Mouse (Mus musculus): ENCODE data around the gene Gm10643. TPM values are rescaled to one million over a fixed set of nuclear protein-coding genes. Genes with fewer than 3 reads are reported as not detected.

Gene Gm10643
- total RNA-seq, 2 experiments from 2014 or later = not detected

DNA sequence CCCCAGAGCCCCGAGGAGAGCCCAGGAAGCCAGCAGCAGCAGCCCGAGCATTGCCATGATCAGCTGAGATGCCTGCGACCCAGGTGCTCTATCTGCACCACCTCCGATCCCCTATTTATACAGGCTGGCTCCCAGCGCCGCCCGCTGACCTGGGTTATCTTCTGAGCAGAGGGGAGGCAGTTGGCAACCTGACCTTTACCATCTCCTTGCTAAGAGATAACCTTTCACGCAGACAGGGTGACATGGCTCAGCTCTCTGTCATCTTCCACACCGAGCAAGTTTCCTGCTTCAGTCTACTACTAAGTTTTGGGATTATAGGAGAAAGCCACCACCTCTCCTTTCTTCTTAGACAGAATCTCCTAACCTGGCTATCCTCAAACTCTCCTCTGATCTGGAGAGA lies 20.0 kb downstream of the Gm10643 start, which contains the start of gene Rln3:
TSS of gene Rln3 (minus strand) at position 101 of the 400 bp plus-strand sequence.
- ATAC-seq (replicated peaks; ENCODE audit: low FRiP score, poor library complexity, severe bottlenecking) = no peak

DNA sequence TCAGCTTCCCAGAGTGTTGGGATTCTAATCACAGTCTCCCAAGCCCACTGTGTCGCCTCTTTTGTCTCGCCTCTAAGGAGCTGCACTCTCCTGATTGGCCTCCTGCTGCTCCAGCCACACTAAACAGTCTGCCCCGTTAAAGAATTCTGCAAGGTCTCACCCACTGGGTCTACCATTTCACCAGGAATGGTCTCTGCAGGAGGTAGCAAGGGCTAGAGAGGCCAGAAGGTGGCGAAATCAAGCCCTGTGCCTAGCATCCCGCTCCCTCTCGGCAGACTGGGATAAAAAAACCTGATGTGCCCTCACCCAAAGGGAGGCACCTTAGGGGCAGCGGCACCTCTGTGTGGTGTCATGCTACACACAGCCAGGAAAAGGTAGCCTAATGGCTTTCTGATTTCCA lies 20.8 kb downstream of the Gm10643 start:
- ATAC-seq (replicated peaks; ENCODE audit: low FRiP score, poor library complexity, severe bottlenecking) = no peak

DNA sequence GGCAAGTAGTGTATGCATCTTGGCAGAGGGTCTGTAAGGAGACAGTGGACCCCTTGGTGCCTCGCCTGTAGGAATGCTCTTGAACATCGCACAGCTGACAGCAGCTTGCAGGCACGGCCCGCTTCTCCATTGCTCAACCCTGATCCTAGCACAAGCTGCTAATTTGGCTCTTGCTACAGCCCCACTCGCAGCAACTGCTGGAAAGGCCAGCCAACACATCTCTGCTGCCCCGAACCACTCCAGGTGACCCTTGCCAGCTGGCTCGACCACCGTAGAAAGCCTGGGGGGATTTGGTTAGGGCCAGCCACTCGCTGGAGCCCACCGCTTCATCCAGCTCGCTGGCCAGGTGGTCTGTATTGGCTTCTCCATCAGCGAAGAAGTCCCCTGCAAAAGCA lies 22.0 kb downstream of the Gm10643 start:
- no peak for ATAC-seq (replicated peaks; ENCODE audit: low FRiP score, poor library complexity, severe bottlenecking)

DNA sequence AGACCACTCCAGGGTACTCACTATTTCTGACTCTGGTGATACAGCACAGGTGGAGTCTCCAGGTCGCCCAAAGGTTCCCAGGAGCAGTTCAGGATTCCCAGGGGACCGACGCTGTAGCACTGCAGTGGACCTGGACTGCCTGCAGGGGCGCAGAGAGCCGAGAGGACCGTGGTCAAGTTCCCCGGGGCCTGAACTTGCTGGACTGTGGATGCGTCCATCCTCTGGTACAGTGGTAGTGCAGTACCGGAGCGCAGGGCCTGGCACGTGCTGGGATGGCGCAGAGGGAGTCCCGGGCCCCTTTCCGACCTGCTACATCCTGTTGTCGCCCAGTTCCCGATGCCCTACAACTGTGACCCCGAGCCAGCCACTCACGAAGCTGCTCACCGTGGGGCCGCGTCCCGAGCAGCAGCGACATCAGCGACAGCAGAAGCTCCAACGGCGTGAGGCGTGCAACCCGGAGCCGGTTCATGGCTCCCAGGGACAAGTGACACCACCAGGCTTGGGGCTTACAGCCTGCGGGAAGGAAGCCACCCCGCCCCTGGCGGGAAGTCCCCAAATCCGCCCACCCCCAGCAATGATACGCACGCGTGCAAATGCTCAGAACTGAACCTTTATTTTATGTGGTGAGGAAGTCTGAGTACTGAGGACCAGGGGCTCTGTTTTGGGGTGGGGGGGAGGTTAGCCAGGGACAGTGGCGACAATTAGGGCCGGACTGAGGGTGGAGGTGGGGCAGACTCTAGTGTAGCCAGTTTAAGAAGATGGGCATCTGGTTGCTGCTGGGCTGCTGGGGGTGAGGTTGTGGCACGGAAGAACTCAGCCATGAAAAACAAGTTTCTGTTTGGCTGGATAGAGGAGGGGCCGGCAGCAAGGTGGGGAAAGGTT lies 22.6 kb downstream of the Gm10643 start, which contains the start of gene Il27ra:
TSS of gene Il27ra (minus strand) at position 524 of the 882 bp plus-strand sequence.
- peak; percentile 67; the same call in 1 of the 2 replicates for ATAC-seq (replicated peaks; ENCODE audit: low FRiP score, poor library complexity, severe bottlenecking)

DNA sequence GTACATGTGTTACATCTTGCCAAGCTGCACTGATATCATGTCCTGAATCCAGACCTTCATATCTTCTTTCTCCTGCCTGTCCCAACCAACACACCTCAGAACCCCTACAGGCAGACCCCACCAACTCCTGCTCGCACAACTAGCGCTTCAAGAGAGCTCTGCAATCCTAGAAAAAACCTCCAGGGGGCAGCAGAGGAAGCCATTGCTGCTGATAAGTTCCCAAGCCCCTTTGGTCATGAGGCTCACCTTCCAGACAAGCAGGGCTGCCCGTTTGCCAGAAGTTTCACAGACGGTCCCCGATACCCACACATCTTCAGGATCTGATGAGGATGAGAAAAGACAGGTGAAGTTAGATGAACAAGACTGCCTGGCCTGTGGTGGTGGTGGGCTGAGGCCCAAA lies 25.9 kb downstream of the Gm10643 start:
- ATAC-seq (replicated peaks; ENCODE audit: low FRiP score, poor library complexity, severe bottlenecking) = peak; percentile 49; the same call in 1 of the 2 replicates

DNA sequence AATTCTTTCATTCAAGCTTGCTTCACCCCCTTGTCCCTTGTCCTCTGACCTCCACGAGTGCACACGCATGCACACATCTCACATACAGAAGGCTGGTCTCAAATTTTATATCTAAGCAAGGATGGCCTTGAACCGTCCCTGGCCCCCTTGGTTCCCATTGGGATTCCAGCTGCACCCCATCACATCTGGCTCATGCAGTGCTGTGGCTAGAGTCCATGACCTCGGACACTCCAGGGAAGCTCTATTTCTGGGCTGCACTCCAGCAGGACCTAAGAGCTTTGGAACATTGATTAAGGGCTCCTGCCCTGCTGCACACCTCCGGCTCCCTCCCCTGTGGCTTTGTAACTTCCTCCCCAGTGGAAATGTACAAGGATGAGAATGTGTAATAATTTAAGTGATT lies 26.9 kb downstream of the Gm10643 start:
- ATAC-seq (replicated peaks; ENCODE audit: low FRiP score, poor library complexity, severe bottlenecking) = no peak

DNA sequence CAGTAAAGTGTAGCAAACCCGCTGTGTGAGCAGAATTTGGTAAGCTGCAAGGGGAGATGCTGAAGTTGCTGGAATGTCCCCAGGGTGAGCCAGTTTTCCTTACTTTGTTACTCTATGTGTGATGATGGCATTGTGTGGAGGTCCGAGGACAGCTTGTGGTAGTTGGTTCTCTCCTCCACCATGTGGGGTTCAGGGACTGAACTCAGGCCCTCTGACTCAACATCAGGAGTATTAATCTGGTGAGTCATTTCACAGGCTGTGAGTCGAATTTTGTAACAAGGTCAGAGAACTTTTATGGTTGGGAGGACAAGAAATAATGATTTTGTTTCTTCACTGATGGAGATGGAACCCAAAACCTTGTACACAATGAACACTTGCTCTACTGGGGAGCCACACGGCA lies 32.2 kb downstream of the Gm10643 start:
- no peak for ATAC-seq (replicated peaks; ENCODE audit: low FRiP score, poor library complexity, severe bottlenecking)

DNA sequence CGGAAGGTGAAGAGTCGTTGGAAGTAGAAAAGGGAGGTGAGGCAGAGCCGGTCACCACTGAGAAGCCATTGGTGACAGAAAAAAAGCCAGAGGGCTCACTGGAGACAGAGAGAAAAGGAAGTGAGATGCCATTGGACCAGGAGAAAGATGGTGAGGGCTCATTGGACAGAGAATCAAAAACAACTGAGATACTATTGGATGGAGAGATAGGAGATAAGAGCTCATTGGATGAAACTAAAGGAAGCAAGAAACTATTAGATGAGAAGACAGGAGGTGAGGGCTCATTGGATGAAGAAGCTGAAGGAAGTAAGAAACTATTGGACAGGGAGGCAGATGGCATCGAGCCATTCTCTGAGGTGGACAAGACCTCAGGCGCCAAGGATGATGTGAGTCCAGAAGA lies 35.7 kb downstream of the Gm10643 start:
- ATAC-seq (replicated peaks; ENCODE audit: low FRiP score, poor library complexity, severe bottlenecking) = no peak

DNA sequence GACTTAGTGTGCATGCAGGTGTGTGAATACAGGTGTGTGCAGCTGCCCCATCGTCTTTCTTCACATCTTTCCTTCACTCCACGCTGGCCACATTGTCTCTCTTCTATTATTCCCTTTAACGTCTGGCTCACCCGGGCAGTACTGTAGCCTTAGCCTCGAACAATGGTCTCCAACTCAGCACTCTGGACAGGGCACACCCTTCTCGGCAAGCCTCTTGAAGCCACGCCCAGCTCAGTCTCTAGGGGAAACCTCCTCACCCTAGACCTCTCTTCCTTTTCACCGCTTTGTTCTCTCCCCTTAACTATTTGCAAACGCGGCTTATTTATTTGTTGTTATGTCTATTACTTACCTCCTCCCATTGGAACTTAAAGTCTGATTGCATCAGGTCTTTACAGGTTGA lies 37.5 kb downstream of the Gm10643 start:
- ATAC-seq (replicated peaks; ENCODE audit: low FRiP score, poor library complexity, severe bottlenecking) = no peak

DNA sequence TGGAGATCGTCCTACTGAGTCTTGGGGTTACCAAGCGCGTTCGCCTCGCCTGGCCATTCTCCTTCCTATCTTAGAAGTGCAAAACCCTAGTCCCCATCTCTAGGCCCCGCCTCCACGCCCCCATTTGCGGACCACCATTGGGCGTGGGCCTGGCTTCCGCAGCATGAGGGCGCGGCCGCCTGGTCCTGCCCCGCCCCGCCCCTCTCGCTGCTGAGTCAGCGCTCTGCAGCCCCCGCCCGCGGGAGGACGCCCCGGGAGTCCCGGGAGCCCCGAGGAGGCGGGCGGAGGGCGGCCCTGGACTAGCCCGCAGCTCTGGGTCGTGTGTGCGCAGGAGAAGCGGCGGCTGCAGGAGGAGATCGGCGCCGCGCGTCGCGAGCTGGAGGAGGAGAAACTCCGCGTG lies 39.1 kb downstream of the Gm10643 start:
- no peak for ATAC-seq (replicated peaks; ENCODE audit: low FRiP score, poor library complexity, severe bottlenecking)

DNA sequence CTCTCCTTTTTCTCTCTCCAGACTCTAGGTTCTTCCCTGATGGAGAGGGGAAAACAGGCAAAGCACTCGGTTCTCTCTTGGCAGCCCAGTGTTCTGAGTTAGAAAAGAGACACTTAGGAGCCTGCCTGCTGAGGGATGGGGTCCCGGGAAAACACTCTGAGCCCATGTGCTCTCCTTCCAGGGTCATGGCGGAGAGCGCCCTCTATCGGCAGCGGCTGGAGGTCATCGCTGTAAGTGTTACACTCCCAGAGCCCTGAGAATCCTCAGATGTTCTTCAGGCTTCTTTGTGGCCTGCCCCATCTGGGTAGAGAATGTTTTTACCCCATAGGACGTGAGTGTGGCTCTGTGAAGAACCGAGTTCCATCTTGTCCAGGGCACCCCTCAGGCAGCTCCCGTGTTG lies 40.8 kb downstream of the Gm10643 start:
- ATAC-seq (replicated peaks; ENCODE audit: low FRiP score, poor library complexity, severe bottlenecking) = peak; percentile 50; the same call in 1 of the 2 replicates

DNA sequence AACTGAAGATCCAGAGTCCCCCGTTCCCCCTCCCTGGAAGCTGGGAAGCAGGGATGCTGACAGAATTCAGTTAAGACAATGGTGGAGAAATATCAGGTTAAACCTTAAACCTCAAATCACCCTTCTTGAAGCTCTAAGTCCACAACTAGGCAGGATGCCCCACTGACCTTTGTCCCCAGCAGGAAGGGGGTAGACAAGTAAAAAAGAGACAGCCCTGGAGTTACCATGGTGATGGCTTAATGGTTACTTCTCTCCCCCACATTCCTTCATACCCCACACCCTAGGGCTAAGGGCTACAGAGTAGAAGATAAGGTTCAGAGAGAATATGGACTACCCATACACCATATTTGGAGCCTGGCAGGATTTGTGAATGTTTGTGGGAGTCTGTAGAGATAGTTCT lies 41.3 kb downstream of the Gm10643 start:
- ATAC-seq (replicated peaks; ENCODE audit: low FRiP score, poor library complexity, severe bottlenecking) = no peak

DNA sequence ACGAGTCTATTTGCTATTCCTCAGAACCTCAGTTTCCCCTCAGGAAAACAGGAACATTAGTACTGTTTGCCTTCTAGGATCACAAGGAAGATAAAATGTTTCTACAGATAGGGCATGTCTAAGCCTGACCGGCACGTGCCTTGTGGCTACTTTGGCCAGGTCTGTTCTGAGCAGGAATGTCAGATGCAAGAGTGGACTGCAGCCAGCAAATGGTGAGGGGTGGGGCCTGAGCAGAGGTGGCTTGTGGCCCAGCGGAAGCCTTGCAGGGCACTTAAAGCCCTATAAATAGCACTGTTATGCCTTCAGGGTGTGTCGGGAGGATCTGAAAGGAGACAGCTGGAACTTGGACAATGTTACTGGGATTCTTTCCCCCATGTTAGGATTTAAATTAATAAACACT lies 41.9 kb downstream of the Gm10643 start:
- ATAC-seq (replicated peaks; ENCODE audit: low FRiP score, poor library complexity, severe bottlenecking) = no peak

DNA sequence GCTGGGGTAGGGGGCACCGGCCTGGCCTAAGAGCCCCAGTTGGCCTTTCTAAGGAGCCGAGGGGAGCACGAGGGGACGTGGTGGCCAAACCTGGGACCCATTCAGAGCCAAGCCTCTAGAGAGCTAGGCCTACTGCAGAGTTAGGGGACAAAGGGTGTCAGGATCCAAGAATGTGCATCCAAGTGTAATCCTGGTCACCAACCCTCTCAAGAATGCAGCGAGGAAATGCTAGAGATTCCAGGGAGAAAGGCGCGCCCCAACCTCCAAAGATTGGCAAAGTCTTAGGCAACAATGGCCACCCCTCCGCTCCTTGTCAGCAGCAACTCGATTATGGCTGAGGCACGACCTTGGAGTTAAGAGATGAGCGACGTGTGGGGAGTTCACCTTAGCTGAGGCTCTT lies 43.4 kb downstream of the Gm10643 start:
- no peak for ATAC-seq (replicated peaks; ENCODE audit: low FRiP score, poor library complexity, severe bottlenecking)

DNA sequence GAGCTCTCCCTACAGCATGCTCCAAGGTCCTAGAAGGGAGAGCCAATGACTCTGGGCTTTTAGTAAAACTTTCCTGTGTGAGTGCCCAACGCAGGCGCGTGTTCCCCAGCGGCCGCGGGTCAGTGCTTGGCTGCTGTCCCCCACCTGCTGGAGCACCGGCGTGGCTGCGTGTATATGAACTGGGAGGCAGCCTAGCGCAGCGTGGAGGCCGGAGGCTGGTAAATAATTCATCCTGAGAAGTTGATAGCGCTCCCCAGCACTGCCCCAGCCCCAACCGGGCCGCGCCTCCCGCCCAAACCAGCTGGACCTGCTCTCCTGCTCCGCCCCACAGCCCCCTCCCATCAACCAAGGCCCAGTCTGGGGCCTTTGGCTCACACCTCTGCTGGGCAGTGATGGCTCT lies 43.8 kb downstream of the Gm10643 start, which contains the start of gene Palm3:
TSS of gene Palm3 (plus strand) at position 376 of the 400 bp plus-strand sequence.
- no peak for ATAC-seq (replicated peaks; ENCODE audit: low FRiP score, poor library complexity, severe bottlenecking)

DNA sequence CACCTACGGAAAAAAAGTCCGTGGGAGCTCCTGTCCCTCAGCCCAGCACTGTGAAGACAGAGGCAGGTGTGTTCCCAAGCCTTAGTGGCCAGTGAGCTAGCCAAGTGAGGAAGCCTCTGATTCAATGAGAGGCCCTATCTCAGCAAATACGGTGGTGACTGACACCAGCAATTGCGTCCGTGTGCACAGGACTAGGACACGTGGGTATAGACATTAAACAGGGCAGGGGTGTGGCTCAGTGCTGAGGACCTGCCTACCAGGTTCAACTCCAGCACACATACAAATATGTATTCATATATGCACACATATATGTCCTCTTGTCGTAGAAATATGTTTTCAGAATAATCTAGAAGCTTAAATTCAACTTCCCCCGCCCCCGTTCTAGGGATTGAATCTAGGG lies 45.2 kb downstream of the Gm10643 start:
- ATAC-seq (replicated peaks; ENCODE audit: low FRiP score, poor library complexity, severe bottlenecking) = no peak

DNA sequence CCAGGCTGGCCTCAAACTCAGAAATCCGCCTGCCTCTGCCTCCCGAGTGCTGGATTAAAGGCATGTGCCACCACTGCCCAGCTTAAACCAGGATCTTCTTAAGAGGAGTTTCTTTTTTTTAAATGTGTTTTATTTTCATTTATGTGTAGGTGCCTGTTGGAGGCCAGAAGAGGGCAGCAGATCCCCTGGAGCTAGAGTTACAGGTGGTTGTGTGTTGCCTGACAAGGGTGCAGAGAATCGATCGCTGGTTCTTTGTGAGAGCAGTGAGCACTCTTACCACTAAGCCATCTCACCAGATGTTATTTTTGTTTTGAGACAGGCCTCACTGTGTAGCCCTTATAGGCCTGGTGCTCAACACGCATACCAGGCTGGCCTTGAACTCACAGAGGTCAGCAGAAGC lies 49.1 kb downstream of the Gm10643 start:
- ATAC-seq (replicated peaks; ENCODE audit: low FRiP score, poor library complexity, severe bottlenecking) = no peak

Other genes starting within 250 kb of the Gm10643 start
- gene Adgrl1, start 165.0 kb downstream of the Gm10643 start, total RNA-seq (2015; ENCODE audit: low replicate concordance) = 0.58 and 1.7 TPM in 2 replicates
- 0.09 and 0.14 TPM in 2 replicates for gene Adgrl1, start 165.0 kb downstream of the Gm10643 start, total RNA-seq (2017; ENCODE audit: low replicate concordance)
- not detected in 2 replicates for gene Gm10644, start 109.9 kb downstream of the Gm10643 start, total RNA-seq (2015; ENCODE audit: low replicate concordance)
- gene Gm10644, start 109.9 kb downstream of the Gm10643 start, total RNA-seq (2017; ENCODE audit: low replicate concordance) = not detected in 2 replicates
- gene Asf1b, start 109.6 kb downstream of the Gm10643 start, total RNA-seq (2015; ENCODE audit: low replicate concordance) = 23.1 and 32.4 TPM in 2 replicates
- 26.2 and 32.8 TPM in 2 replicates for gene Asf1b, start 109.6 kb downstream of the Gm10643 start, total RNA-seq (2017; ENCODE audit: low replicate concordance)
- 7.5 and 9.8 TPM in 2 replicates for gene Prkaca, start 92.1 kb downstream of the Gm10643 start, total RNA-seq (2015; ENCODE audit: low replicate concordance)
- 6.7 and 7.1 TPM in 2 replicates for gene Prkaca, start 92.1 kb downstream of the Gm10643 start, total RNA-seq (2017; ENCODE audit: low replicate concordance)
- gene Samd1, start 67.5 kb downstream of the Gm10643 start, total RNA-seq (2015; ENCODE audit: low replicate concordance) = 14.8 and 33.2 TPM in 2 replicates
- 32.5 and 36.0 TPM in 2 replicates for gene Samd1, start 67.5 kb downstream of the Gm10643 start, total RNA-seq (2017; ENCODE audit: low replicate concordance)
- gene 1700067K01Rik, start 63.6 kb downstream of the Gm10643 start, total RNA-seq (2015; ENCODE audit: low replicate concordance) = 1.3 TPM in 1 of 2 replicates, not detected in the other
- gene 1700067K01Rik, start 63.6 kb downstream of the Gm10643 start, total RNA-seq (2017; ENCODE audit: low replicate concordance) = 0.51 and 2.6 TPM in 2 replicates
- gene 2210011C24Rik, start 53.0 kb downstream of the Gm10643 start, total RNA-seq (2015; ENCODE audit: low replicate concordance) = not detected in 2 replicates
- gene 2210011C24Rik, start 53.0 kb downstream of the Gm10643 start, total RNA-seq (2017; ENCODE audit: low replicate concordance) = not detected in 2 replicates
- gene Palm3, start 43.7 kb downstream of the Gm10643 start, total RNA-seq (2015; ENCODE audit: low replicate concordance) = not detected in 2 replicates
- not detected in 2 replicates for gene Palm3, start 43.7 kb downstream of the Gm10643 start, total RNA-seq (2017; ENCODE audit: low replicate concordance)
- 0.63 and 0.96 TPM in 2 replicates for gene Il27ra, start 22.5 kb downstream of the Gm10643 start, total RNA-seq (2015; ENCODE audit: low replicate concordance)
- 0.17 TPM in 1 of 2 replicates, not detected in the other for gene Il27ra, start 22.5 kb downstream of the Gm10643 start, total RNA-seq (2017; ENCODE audit: low replicate concordance)
- gene Rln3, start 20.1 kb downstream of the Gm10643 start, total RNA-seq (2015; ENCODE audit: low replicate concordance) = not detected in 2 replicates
- gene Rln3, start 20.1 kb downstream of the Gm10643 start, total RNA-seq (2017; ENCODE audit: low replicate concordance) = not detected in 2 replicates
- 2.1 and 3.1 TPM in 2 replicates for gene Rfx1, start 1.7 kb upstream of the Gm10643 start, total RNA-seq (2015; ENCODE audit: low replicate concordance)
- 1.4 and 3.5 TPM in 2 replicates for gene Rfx1, start 1.7 kb upstream of the Gm10643 start, total RNA-seq (2017; ENCODE audit: low replicate concordance)
- 0.19 and 4.0 TPM in 2 replicates for gene Dcaf15, start 39.6 kb upstream of the Gm10643 start, total RNA-seq (2015; ENCODE audit: low replicate concordance)
- 1.9 and 2.9 TPM in 2 replicates for gene Dcaf15, start 39.6 kb upstream of the Gm10643 start, total RNA-seq (2017; ENCODE audit: low replicate concordance)
- gene Podnl1, start 60.9 kb upstream of the Gm10643 start, total RNA-seq (2015; ENCODE audit: low replicate concordance) = not detected in 2 replicates
- gene Podnl1, start 60.9 kb upstream of the Gm10643 start, total RNA-seq (2017; ENCODE audit: low replicate concordance) = not detected in 2 replicates
- gene Cc2d1a, start 82.8 kb upstream of the Gm10643 start, total RNA-seq (2015; ENCODE audit: low replicate concordance) = 4.2 and 7.3 TPM in 2 replicates
- gene Cc2d1a, start 82.8 kb upstream of the Gm10643 start, total RNA-seq (2017; ENCODE audit: low replicate concordance) = 0.60 and 2.5 TPM in 2 replicates
- not detected in 2 replicates for gene 4930432K21Rik, start 82.9 kb upstream of the Gm10643 start, total RNA-seq (2015; ENCODE audit: low replicate concordance)
- 0.43 TPM in 1 of 2 replicates, not detected in the other for gene 4930432K21Rik, start 82.9 kb upstream of the Gm10643 start, total RNA-seq (2017; ENCODE audit: low replicate concordance)
- not detected in 2 replicates for gene Nanos3, start 120.1 kb upstream of the Gm10643 start, total RNA-seq (2015; ENCODE audit: low replicate concordance)
- gene Nanos3, start 120.1 kb upstream of the Gm10643 start, total RNA-seq (2017; ENCODE audit: low replicate concordance) = not detected in 2 replicates
- gene Zswim4, start 171.9 kb upstream of the Gm10643 start, total RNA-seq (2015; ENCODE audit: low replicate concordance) = 3.1 and 3.5 TPM in 2 replicates
- 6.3 and 7.4 TPM in 2 replicates for gene Zswim4, start 171.9 kb upstream of the Gm10643 start, total RNA-seq (2017; ENCODE audit: low replicate concordance)
- gene D8Ertd738e, start 184.6 kb upstream of the Gm10643 start, total RNA-seq (2015; ENCODE audit: low replicate concordance) = 53.7 and 79.2 TPM in 2 replicates
- gene D8Ertd738e, start 184.6 kb upstream of the Gm10643 start, total RNA-seq (2017; ENCODE audit: low replicate concordance) = 25.5 and 34.4 TPM in 2 replicates
- 2.3 and 2.5 TPM in 2 replicates for gene Mri1, start 192.2 kb upstream of the Gm10643 start, total RNA-seq (2015; ENCODE audit: low replicate concordance)
- 1.8 and 4.7 TPM in 2 replicates for gene Mri1, start 192.2 kb upstream of the Gm10643 start, total RNA-seq (2017; ENCODE audit: low replicate concordance)
- 4.0 and 22.1 TPM in 2 replicates for gene Ccdc130, start 205.2 kb upstream of the Gm10643 start, total RNA-seq (2015; ENCODE audit: low replicate concordance)
- 3.3 and 3.5 TPM in 2 replicates for gene Ccdc130, start 205.2 kb upstream of the Gm10643 start, total RNA-seq (2017; ENCODE audit: low replicate concordance)

Measured in erythroblast, adult 5-6 weeks (primary cell).